Mouse (Mus musculus) frontal cortex, adult 2 months (tissue): ENCODE measurements around the gene Efcab11. TPM values are rescaled to one million over a fixed set of nuclear protein-coding genes. Genes with fewer than 3 reads are reported as not detected.

ENCODE experiments used
- DNase-seq, 2 experiments: peaks; one replicate each; pipeline ENCODE4 v3.0.0; 2022; ENCODE audit warnings: low spot score in 1 of 2; ENCODE audit errors: extremely low spot score in 1 of 2
- polyA plus RNA-seq: library from polyadenylated mRNA; depleted of rRNA; stranded (reverse); fragments of >200 nt; gene quantifications from 2 replicates; pipeline ENCODE4 v1.2.3, GENCODE M21; 2012

Gene Efcab11
- polyA plus RNA-seq, 1 experiment, result 0.20 TPM

GRCm38 (mm10) chr12:99699379-99700023 is 184.7 kb downstream of the Efcab11 start:
- DNase-seq, result no peak

- no peak for DNase-seq
Measured at GRCm38 (mm10) chr12:99694066-99694465, 190.2 kb downstream of the Efcab11 start.

DNA sequence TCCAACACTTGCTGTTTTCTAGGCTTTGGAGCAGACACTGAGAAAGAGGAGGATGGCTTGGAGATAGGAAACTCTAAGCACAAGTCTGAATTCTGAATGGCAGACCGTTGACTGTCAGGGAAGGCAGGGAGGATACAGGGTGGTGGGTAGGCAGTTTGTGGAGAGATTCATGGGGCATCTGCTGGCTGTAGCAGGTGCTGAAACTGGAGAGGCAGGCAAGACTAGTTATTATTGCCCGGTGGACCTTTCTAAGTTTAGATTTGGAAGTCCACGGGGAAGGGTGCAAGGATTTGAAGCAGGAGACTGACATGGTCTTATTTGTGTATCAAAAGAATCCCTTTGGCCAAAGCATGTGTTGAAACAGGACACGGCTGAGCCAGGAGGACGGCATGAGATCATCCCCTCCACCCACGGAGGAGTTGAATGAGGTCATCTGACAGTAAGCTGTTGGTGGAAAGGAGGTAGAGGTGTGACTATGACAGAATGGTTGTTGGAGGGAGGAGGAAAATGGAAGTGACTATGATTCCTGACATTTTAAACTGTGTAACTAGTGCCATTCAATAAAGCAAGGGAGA is 197.7 kb downstream of the Efcab11 start:
- DNase-seq, result no peak

DNA sequence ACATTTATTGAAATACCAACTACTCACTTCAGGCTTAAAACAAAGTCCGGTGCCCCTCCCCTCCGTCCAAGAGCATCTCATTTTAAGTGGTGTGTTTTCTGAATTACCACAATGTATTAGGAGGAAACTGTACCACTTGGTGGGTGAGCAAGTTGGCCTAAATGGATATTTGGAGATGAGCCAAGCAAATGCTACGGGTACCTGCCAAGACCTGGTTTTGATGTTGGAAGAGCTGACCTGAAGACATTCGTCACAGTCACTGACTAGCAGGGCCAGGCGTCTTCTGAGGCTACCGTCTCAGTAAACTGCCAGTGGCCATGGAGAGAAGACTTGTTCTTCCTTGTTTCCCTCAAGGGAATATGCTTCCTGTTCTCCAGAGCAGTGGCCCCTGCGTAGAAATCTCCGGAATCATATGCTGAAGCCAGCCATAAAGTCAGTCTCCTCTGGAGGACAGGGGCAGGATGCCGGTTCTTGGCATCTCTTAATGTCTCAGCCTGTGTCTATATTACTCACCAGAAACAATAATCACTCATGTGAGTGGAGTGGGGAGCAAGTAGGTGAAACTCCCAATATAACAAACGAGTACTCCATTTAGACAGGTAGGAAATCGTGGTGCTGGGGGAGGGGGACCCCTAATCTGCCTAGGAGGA is 198.7 kb downstream of the Efcab11 start:
- DNase-seq, result no peak

GRCm38 (mm10) chr12:99681681-99682080 is 202.6 kb downstream of the Efcab11 start:
- DNase-seq, result no peak

- DNase-seq, result peak; percentile 4 to 51
Measured at GRCm38 (mm10) chr12:99671866-99672191, 212.4 kb downstream of the Efcab11 start.

DNA sequence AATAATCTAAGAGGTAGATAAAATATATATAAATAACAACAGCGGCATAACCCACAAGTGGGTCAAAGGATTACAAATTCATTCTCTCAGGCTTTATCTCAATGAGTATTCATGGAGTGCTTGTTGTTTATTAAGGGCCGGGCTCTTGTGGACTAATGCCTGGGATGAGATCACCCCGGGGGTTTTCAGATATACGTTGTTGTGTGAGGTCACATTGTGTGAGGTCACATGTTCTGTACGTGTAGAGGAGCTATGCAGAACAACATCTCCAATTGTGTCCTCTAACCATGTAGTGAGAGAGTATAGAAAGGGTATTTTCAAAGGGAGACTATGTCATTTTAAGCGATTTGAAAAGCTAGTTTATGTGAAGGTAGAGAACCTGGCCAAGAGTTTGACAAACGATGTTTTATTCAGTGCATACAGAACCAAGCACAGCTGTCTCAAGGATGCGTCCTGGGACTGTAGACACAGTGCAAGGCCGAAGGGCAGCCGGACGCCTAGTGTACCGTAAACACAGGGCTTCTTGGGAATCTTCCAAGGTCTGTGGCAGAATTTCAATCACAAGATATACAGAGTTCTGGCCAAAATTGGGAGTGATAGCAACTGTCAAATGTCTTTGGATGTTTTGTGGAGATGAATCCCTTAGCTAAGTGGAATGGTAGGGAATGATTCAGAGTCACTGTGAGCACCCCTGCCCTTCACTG is 212.9 kb downstream of the Efcab11 start:
- no peak for DNase-seq

GRCm38 (mm10) chr12:99670762-99671152 is 213.5 kb downstream of the Efcab11 start:
- DNase-seq, result no peak

DNA sequence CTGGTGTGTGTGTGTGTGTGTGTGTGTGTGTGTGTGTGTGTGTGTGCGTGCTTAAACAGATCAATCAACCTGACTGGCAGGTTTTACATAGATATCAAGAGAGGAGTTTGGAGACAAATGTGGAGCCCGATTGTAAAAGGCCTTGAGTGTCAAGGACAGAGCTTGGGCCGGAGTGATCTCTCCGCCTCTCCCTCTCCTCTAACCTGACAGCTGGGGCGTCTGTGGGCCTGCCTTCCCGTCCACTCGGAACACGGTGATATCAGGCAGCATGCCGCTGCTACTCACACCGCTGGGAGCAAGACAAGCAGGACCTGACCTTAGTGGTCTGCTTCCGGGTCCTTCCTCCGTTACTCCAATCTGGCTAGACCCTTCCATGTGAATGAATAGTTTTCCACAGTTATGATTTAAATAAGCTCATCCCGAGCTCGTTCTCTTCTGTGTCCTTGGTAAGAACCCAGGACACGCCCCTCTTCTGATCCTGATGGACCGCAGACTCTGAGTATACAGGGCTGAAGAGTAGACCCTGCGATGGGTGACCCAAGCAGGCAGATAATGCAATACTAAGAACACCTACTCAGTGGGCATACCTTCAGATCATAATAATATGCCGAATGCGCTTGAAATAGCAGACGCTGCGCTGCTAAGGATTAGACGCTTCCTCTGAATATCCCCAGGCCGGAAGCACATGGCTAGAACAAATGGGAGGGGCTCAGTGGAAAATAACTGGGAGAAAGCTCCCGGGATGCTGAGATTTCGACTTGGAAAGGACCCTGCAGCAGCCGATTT is 214.1 kb downstream of the Efcab11 start:
- DNase-seq, result peak in 1 of 2 experiments; percentile 40

- DNase-seq, result no peak
Measured at GRCm38 (mm10) chr12:99654991-99655880, 229.0 kb downstream of the Efcab11 start.

- no peak for DNase-seq
Measured at GRCm38 (mm10) chr12:99652459-99652858, 231.8 kb downstream of the Efcab11 start.

- no peak for DNase-seq
Measured at GRCm38 (mm10) chr12:99649732-99650131, 234.5 kb downstream of the Efcab11 start.

GRCm38 (mm10) chr12:99648781-99649180 is 235.5 kb downstream of the Efcab11 start:
- DNase-seq, result no peak

- DNase-seq, result no peak
Measured at GRCm38 (mm10) chr12:99646556-99647354, 237.5 kb downstream of the Efcab11 start.

- peak in 1 of 2 experiments; percentile 78 for DNase-seq
Measured at GRCm38 (mm10) chr12:99645418-99645817, 238.8 kb downstream of the Efcab11 start.

DNA sequence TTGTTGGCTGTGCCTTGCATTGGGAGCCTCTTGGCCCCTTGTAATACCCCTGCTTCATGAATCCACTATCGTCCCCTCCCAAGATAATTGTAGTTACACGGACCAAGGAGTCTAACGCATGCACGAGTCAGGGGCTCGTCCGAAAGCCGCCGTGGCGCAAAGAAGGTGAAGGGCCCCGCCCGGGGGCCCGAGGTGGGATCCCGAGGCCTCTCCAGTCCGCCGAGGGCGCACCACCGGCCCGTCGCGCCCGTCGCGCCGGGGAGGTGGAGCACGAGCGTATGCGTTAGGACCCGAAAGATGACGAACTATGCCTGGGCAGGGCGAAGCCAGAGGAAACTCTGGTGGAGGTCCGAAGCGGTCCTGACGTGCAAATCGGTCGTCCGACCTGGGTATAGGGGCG is 239.3 kb downstream of the Efcab11 start:
- no peak for DNase-seq
